Mouse (Mus musculus): ENCODE measurements at regions not wholly inside any gene's neighbourhood (a gene's known extent, or its start where the extent isn't known, plus 50 kb on each side); places are given as distances from the start of the nearest gene placed in this dataset.

GRCm38 (mm10) chrX:12837821-12838220, 75.9 kb upstream of the Med14 start:
- no peak for DNase-seq (ENCODE audit: low spot score)

- DNase-seq (ENCODE audit: low spot score): no peak
These were observed 72.8 kb upstream of the Med14 start for GRCm38 (mm10) chrX:12834681-12835080.

DNA sequence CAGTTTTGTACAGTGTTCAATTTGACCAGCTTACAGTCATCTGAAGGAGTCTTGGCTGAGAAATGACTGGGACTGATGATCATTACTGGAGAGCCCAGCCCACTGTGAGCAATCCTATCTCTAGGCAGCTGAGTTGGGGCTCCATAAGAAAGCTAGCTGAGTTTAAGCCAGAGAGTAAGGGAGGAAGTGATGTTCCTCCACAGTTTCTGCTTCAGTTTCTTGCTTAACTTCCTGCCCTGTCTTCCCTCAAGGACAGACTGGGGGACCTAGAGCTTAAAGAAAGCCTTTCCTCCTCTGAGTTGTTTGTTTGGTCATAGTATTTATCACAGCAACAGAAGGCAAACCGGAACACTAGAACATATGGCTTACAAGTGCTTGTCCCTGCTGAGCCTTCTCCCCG, 70.8 kb upstream of the Med14 start:
- no peak for DNase-seq (ENCODE audit: low spot score)

GRCm38 (mm10) chrX:12829165-12829564, 67.3 kb upstream of the Med14 start:
- DNase-seq (ENCODE audit: low spot score): no peak

GRCm38 (mm10) chrX:12827299-12827872, 65.5 kb upstream of the Med14 start:
- peak; percentile 18 for DNase-seq (ENCODE audit: low spot score)

DNA sequence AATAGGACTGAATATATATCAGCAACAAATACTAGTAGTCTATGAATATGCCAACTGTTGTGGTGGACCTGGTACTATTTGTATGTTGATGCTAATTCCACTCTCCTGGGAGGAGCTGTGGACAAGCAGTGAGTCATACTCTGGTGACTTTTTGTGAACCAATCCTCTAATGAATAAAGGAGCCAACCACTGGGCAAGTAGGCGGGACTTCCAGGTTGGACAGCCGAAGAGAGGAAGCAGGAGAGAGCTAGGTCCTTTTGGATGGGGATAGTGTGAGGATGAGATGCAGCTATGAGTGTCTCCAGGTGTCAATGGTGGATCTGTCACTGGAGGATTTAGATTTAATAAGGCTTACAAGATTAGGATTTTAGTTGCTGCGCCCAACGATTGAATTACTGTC, 64.8 kb upstream of the Med14 start:
- peak; percentile 36 for DNase-seq (ENCODE audit: low spot score)

- DNase-seq (ENCODE audit: low spot score): no peak
These were observed 63.4 kb upstream of the Med14 start for GRCm38 (mm10) chrX:12825262-12825661.

- no peak for DNase-seq (ENCODE audit: low spot score)
These were observed 62.6 kb upstream of the Med14 start for GRCm38 (mm10) chrX:12824497-12824896.

DNA sequence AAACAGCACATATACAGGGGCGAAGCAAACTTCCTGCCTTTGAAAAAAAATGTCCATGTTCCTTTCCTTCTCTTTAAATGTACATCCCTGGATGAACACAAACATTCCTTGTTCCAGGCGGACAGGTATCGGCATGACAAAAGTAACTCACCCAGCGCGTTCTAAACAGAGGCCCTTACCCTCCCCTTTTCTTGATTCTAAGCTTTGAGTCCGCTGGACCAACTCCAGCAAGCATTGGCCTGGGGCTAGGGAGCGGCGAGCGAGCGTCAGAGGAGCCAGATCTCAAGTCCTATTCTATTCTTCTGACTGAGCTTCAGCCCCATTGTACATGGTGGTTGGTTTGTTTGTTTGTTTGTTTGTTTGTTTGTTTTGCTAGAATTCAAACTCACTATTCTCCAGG, 60.9 kb upstream of the Med14 start:
- no peak for DNase-seq (ENCODE audit: low spot score)

DNA sequence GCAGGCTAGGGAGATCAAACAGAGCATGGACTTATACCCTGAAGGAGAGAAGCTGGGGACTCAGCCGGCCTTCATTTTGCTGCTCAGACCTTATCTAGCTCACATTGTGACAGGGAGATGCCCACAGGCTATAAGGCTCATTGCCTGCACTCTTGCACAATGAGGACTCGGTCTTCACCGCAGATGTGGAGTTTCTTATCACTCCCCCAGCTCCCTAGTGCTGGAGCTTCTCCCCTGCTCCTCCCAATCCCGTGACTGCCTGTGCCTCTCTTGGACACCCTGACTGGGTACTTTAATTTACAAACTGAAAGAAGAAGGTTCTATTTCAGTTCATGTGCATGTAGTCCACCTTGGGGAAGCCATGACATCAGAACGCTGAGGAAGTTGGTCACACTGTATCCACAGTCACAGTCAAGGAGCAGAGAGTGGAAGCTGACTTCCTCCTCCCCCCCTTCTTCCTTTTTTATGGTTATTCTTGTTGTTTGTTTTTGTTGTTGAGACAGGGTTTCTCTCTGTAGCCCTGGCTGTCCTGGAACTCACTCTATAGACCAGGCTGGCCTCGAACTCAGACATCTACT, 51.3 kb upstream of the Med14 start:
- DNase-seq (ENCODE audit: low spot score): no peak

Data from c-Kit-positive CD71-positive TER-119-positive erythroid progenitor cells, embryonic 14.5 days (primary cell).